Mouse (Mus musculus) liver, postnatal 0 days (tissue): Measurements from ENCODE around the gene Fam180a.

Experiments
- CTCF ChIP-seq: sonication (generic); IDR thresholded peaks from 2 replicates; pipeline ENCODE4 v1.5.1; 2016; ENCODE audit warnings: antibody characterized with exemption, low read depth
- EP300 ChIP-seq: IDR thresholded peaks from 2 replicates; pipeline ENCODE4 v1.6.1; 2016; ENCODE audit warnings: antibody characterized with exemption, low read depth, mild to moderate bottlenecking

GRCm38 (mm10) chr6:35329956-35330355 is 4.0 kb upstream of the Fam180a start:
- no peak for TF ChIP-seq CTCF
- no peak for TF ChIP-seq EP300
